Mouse (Mus musculus) liver, embryonic 15.5 days (tissue): ENCODE measurements around the gene Psph. TPM values are rescaled to one million over a fixed set of nuclear protein-coding genes. Genes with fewer than 3 reads are reported as not detected.

ENCODE experiments used
- ATAC-seq: fragments of 200-750 bp; cut with Nextera tagmentation; 2 replicates; pipeline ENCODE4 v1.8.0; 2017; ENCODE audit warnings: moderate number of reproducible peaks, mild to moderate bottlenecking, moderate library complexity; ENCODE audit not compliant: insufficient read depth
- H3K27ac ChIP-seq: fragments of 300-500 bp; sonication (generic); replicated peaks from 2 replicates; pipeline ENCODE4 v1.5.1; 2015; ENCODE audit warnings: mild to moderate bottlenecking, inconsistent platforms
- H3K27me3 ChIP-seq: fragments of 300-500 bp; sonication (generic); 2 replicates; pipeline ENCODE4 v1.6.1; 2015; ENCODE audit warnings: mild to moderate bottlenecking, inconsistent platforms
- H3K36me3 ChIP-seq: fragments of 300-500 bp; sonication (generic); replicated peaks from 2 replicates; pipeline ENCODE4 v1.6.1; 2015; ENCODE audit warnings: moderate library complexity, mild to moderate bottlenecking, inconsistent platforms
- H3K4me1 ChIP-seq: fragments of 300-500 bp; sonication (generic); replicated peaks from 2 replicates; pipeline ENCODE4 v1.6.1; 2015; ENCODE audit warnings: inconsistent platforms
- H3K4me2 ChIP-seq: fragments of 300-500 bp; sonication (generic); 2 replicates; pipeline ENCODE4 v1.6.1; 2015; ENCODE audit warnings: moderate library complexity, mild to moderate bottlenecking, inconsistent platforms
- H3K4me3 ChIP-seq: fragments of 300-500 bp; sonication (generic); replicated peaks from 2 replicates; pipeline ENCODE4 v1.5.1; 2015; ENCODE audit warnings: mild to moderate bottlenecking, inconsistent platforms
- H3K9ac ChIP-seq: fragments of 300-500 bp; sonication (generic); 2 replicates; pipeline ENCODE4 v1.6.1; 2015; ENCODE audit warnings: moderate library complexity, mild to moderate bottlenecking, inconsistent platforms
- H3K9me3 ChIP-seq: fragments of 300-500 bp; sonication (generic); replicated peaks from 2 replicates; pipeline ENCODE4 v1.6.1; 2016; ENCODE audit warnings: inconsistent platforms
- WGBS: fragments of 180-500 bp; shearing (Covaris S2); methylation state at CpG from one replicate; pipeline ENCODE4 v1.1.7; 2015; ENCODE audit warnings: mixed read lengths; ENCODE audit not compliant: insufficient replicate concordance; 5-methylcytosine and 5-hydroxymethylcytosine counted together
- polyA plus RNA-seq: library from polyadenylated mRNA; unstranded; fragments of >200 nt; fragmentation: Nextera tagmentation; extraction: Ambion mirVana; gene quantifications from 2 replicates; pipeline ENCODE4 v1.2.1, GENCODE M21; 2015

Gene Psph
- polyA plus RNA-seq, 1 experiment from 2014 or later: 86.5 TPM

DNA sequence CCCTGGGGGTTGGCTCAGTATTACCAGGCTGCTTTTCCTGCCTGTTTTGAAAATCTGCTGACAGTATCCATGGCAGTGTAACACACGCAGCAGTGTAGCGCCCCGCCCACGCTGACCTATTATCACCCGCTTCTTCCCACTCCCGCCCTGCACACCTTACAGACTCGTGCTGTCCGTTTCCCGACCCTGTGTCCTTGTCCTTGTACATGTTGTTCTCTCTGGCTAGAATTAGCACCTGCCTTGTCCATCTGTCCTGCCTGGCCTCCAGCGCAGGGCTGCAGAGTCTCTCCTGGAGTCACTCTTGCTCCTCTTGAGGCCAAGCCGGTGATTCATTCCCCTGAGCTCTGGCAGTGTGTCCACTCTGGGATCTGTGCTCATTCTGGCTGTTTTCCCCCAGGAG is 56.9 kb downstream of the Psph start:
- WGBS: 24% methylated on average over 11 of the region's 11 CpGs

GRCm38 (mm10) chr5:129729286-129729685 is 58.0 kb downstream of the Psph start:
- no peaks in the 10 kb centered on the region for H3K9me3 ChIP-seq
- peak overlapping the region; percentile 39 for H3K9ac ChIP-seq
- no peaks in the 10 kb centered on the region for H3K27me3 ChIP-seq
- H3K4me2 ChIP-seq: peak overlapping the region; percentile 68
- 19% methylated on average over 11 of the region's 11 CpGs for WGBS
- peak overlapping the region; percentile 85 for H3K27ac ChIP-seq
- H3K4me1 ChIP-seq: peaks cover 67% of the 10 kb centered on the region
- no peaks in the 10 kb centered on the region for H3K36me3 ChIP-seq
- H3K4me3 ChIP-seq: no peak overlapping the region
- ATAC-seq: peak; percentile 46; the same call in 1 of the 2 replicates

More for the DNA sequence above, 56.9 kb downstream of the Psph start:
- Histone ChIP-seq H3K4me2 (peak overlapping the region; percentile 68), H3K9ac (peak overlapping the region; percentile 39; the same call in 1 of the 2 replicates), H3K36me3 (no peaks in the 10 kb centered on the region), H3K27me3 (no peaks in the 10 kb centered on the region), H3K27ac (peak overlapping the region; percentile 85), H3K9me3 (no peaks in the 10 kb centered on the region), H3K4me1 (peaks cover 62% of the 10 kb centered on the region), H3K4me3 (no peak overlapping the region; the same call in 1 of the 2 replicates)
- ATAC-seq: peak; percentile 69

DNA sequence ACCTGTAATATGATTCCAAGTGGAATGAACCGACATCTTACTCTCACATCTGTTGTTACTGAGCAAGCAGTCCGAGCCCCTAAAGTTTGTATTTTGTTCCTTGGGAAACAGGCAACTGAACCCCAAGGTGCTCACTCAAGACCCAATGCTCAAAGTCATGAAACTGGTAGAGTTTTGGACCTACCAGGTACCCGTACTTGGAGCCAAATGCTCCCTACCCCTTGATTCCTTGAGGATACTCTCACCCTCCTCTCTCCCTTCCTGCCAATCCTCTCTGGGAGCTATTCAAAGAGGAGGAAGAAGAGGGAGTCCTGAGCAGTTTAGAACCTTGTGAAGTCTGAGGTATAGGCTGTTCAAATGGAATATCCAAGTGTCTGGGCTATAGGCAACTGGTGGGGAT is 60.5 kb downstream of the Psph start:
- Histone ChIP-seq H3K9ac (peak overlapping the region; percentile 97; the same call in 1 of the 2 replicates), H3K36me3 (no peaks in the 10 kb centered on the region), H3K4me1 (peaks cover 76% of the 10 kb centered on the region), H3K4me2 (peak overlapping the region; percentile 78), H3K27me3 (no peaks in the 10 kb centered on the region), H3K4me3 (peak overlapping the region; percentile 95; the same call in 1 of the 2 replicates), H3K9me3 (no peaks in the 10 kb centered on the region), H3K27ac (0 out of 2 replicates have a peak overlapping the region, but pooled peaks have one; percentile 96)
- no peak for ATAC-seq
- 69% methylated on average over 3 of the region's 3 CpGs for WGBS

DNA sequence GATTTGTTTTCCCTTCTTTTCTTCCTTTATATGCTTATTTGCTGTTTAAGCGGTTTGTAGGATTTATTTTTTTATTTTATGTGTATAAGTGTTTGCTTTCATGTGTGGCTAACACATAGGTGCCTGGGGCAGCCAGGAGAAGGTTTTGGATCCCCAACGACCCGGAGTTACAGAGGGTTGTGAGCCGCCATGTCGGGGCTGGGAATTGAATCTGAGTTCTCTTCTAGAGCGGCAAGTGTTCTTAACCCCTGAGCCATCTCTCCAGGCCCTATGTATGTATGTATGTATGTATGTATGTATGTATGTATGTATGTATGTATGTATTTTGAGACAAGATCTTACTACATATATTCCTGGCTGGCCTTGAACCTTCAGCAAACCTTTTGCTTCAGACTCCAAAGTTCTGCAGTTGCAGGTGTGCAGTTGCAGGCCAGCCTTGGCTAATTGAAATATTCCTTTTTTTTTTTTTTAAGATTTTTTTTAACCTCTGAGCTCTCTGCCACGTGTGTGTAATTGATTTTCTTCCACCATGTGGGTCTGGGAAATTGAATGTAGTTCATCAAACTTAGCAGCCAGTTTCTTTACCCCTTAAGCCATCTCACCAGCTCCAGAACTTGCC is 61.4 kb downstream of the Psph start:
- Histone ChIP-seq H3K9ac (peak overlapping the region; percentile 97), H3K36me3 (no peaks in the 10 kb centered on the region), H3K27ac (peak overlapping the region; percentile 96), H3K27me3 (no peaks in the 10 kb centered on the region), H3K4me2 (peak overlapping the region; percentile 78), H3K4me3 (peak overlapping the region; percentile 95), H3K9me3 (no peaks in the 10 kb centered on the region), H3K4me1 (peaks cover 70% of the 10 kb centered on the region)
- no peak for ATAC-seq
- WGBS: 19% methylated on average over 7 of the region's 7 CpGs

- peak within 1 kb of the TSS; percentile 96 for H3K27ac ChIP-seq
- H3K9ac ChIP-seq: peak within 1 kb of the TSS; percentile 97
- peaks cover 62% of the 10 kb centered on the region for H3K4me1 ChIP-seq
- no peaks in the 10 kb centered on the region for H3K27me3 ChIP-seq
- peak within 1 kb of the TSS; percentile 78 for H3K4me2 ChIP-seq
- peak within 1 kb of the TSS; percentile 95 for H3K4me3 ChIP-seq
- under 1% methylated on average over 81 of the region's 93 CpGs for WGBS
- peak; percentile 86 for ATAC-seq
- H3K9me3 ChIP-seq: no peaks in the 10 kb centered on the region
- H3K36me3 ChIP-seq: peaks cover 2% of the 10 kb centered on the region
These were observed 62.1 kb downstream of the Psph start, which contains the start of gene Nipsnap2 for GRCm38 (mm10) chr5:129724834-129725773. Nipsnap2 (plus strand) TSS chr5:129725063.

DNA sequence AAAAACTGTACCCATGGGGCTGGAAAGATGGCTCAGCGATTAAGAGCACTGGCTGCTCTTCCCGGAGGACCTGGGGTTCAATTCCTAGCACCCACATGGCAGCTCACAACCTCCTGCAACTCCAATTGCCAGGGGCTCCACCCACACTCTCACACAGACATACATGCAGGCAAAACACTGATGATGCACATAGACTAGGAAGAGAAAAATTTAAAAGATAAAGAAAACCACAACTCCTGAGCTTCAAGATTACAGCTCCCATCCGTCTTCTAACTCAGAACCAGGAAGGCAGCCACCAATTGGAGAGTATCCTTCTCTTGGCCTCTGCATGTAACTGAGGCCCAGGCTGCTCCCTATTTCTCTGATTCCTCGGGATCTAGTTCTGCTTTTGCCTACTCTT is 63.0 kb downstream of the Psph start:
- peak; percentile 18 for ATAC-seq
- Histone ChIP-seq H3K9me3 (no peaks in the 10 kb centered on the region), H3K9ac (peak overlapping the region; percentile 97; the same call in 1 of the 2 replicates), H3K4me3 (peak overlapping the region; percentile 95), H3K4me2 (peak overlapping the region; percentile 78), H3K4me1 (peaks cover 54% of the 10 kb centered on the region), H3K27me3 (no peaks in the 10 kb centered on the region), H3K27ac (peak overlapping the region; percentile 96), H3K36me3 (peaks cover 10% of the 10 kb centered on the region)
- WGBS: 14% methylated on average over 4 of the region's 4 CpGs

DNA sequence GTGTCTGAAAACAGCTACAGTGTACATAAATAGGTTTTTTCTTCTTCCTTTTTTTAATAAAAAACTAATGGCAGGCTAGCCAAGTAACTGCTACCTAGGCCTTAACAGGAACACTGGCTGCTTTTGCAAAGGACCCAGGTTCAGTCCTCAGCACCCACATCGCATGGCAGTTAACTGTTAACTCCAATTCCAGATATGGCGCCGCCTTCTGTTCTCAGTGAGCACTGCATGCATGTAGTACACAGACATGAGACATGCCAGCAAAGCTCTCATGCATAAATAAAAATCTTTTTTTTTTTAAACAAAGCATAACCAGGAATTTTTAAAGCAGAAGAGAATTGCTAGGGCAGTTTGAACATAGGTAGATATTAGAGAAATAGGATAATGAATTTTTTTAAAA is 67.1 kb downstream of the Psph start:
- H3K27me3 ChIP-seq: no peaks in the 10 kb centered on the region
- no peak overlapping the region for H3K27ac ChIP-seq
- no peak overlapping the region for H3K4me2 ChIP-seq
- peaks cover 38% of the 10 kb centered on the region for H3K36me3 ChIP-seq
- H3K4me1 ChIP-seq: peaks cover 26% of the 10 kb centered on the region
- WGBS: 67% methylated on average over 3 of the region's 3 CpGs
- H3K4me3 ChIP-seq: no peak overlapping the region
- no peaks in the 10 kb centered on the region for H3K9me3 ChIP-seq
- ATAC-seq: no peak
- no peak overlapping the region for H3K9ac ChIP-seq

DNA sequence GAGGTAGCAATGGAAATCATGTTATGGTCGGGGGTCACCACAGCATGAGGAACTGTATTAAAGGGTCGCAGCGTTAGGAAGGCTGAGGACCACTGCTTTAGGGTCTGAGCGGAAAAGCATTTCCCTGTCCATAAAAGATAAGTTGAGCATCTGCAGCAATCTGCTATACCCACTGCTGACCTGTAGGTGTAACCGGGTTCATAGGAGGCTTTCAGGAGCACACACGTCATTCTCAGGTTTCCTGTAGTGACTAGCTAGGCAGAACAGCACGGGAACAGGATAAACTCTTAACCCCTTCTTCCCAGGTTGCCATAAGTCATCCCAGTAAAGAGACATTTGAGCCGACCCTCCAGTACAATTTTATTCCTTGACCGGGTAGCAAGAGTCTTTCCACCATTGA is 70.2 kb downstream of the Psph start:
- Histone ChIP-seq H3K4me2 (no peak overlapping the region), H3K27me3 (peaks cover 8% of the 10 kb centered on the region; the same call in 1 of the 2 replicates)

More for the DNA sequence above, 70.2 kb downstream of the Psph start:
- no peak for ATAC-seq
- Histone ChIP-seq H3K9ac (no peak overlapping the region), H3K9me3 (no peaks in the 10 kb centered on the region), H3K4me1 (peaks cover 12% of the 10 kb centered on the region), H3K36me3 (peaks cover 38% of the 10 kb centered on the region), H3K4me3 (no peak overlapping the region), H3K27ac (no peak overlapping the region)
- WGBS: 69% methylated on average over 9 of the region's 9 CpGs

Other genes with a start within 250 kb of the Psph start
- 0.21 and 0.25 TPM in 2 replicates for gene Mmp17, start 203.3 kb downstream of the Psph start, polyA plus RNA-seq
- 0.60 and 0.79 TPM in 2 replicates for gene Zfp11, start 117.3 kb downstream of the Psph start, polyA plus RNA-seq
- not detected in 2 replicates for gene Sept14, start 78.9 kb downstream of the Psph start, polyA plus RNA-seq
- gene Mrps17, start 72.0 kb downstream of the Psph start, polyA plus RNA-seq: 91.3 and 95.5 TPM in 2 replicates
- gene Nipsnap2, start 62.4 kb downstream of the Psph start, polyA plus RNA-seq: 20.2 and 23.1 TPM in 2 replicates
- 17.6 and 18.5 TPM in 2 replicates for gene Sumf2, start 59.5 kb upstream of the Psph start, polyA plus RNA-seq
- 519 and 524 TPM in 2 replicates for gene Chchd2, start 100.0 kb upstream of the Psph start, polyA plus RNA-seq
- 0.62 and 0.69 TPM in 2 replicates for gene Zbed5, start 108.3 kb upstream of the Psph start, polyA plus RNA-seq
- 0.10 and 0.20 TPM in 2 replicates for gene Phkg1, start 111.1 kb upstream of the Psph start, polyA plus RNA-seq
- 0.29 and 0.67 TPM in 2 replicates for gene Nupr1l, start 121.1 kb upstream of the Psph start, polyA plus RNA-seq
- gene Vkorc1l1, start 154.5 kb upstream of the Psph start, polyA plus RNA-seq: 18.4 and 21.7 TPM in 2 replicates
- gene Gusb, start 215.6 kb upstream of the Psph start, polyA plus RNA-seq: 32.5 and 34.1 TPM in 2 replicates
- 53.1 and 57.8 TPM in 2 replicates for gene Asl, start 241.8 kb upstream of the Psph start, polyA plus RNA-seq
- 23.1 and 24.0 TPM in 2 replicates for gene Crcp, start 241.8 kb upstream of the Psph start, polyA plus RNA-seq